Mouse (Mus musculus): ENCODE measurements around the gene Tmprss6.

Tmprss6 gene

DNA sequence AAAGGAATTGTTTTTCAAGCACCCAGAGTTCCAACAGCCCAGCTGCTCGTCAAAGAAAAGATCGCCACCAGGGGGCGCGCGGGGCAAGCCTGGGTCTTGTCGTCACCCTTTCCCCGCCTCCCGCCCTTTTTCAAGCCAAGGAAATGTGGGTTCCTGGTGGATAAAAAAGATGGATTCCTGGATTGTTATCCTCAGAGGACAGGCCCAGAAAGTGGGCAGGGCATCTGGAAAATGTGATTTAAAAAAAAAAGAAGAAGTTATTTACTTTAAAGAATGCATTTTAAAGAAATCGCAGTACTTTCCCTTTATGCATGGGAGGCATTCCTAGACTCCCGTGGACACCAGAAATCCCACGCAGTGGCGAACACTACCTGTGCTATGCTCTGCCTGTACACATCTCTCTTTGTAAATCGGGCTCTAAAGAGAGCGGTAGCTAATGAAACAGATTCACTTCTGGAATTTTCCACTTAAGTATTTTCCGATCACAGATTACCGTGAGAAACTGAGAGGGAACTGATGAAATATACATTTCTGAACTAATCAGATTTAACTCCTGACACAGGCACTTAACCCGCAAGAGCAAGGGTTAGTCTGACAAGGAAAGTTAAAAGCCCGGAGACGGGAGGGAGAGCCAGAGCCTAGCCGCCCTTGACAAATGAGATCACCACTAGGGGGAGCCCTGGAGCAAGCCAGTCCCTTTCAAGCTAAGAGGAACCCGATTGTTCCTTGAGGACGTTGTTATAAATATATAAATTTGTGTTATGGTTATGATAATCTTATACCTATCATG lies 20.5 kb downstream of the Tmprss6 start:
- DNase-seq (ENCODE audit: low spot score in 2 of 2): peak; percentile 88 to 89

DNA sequence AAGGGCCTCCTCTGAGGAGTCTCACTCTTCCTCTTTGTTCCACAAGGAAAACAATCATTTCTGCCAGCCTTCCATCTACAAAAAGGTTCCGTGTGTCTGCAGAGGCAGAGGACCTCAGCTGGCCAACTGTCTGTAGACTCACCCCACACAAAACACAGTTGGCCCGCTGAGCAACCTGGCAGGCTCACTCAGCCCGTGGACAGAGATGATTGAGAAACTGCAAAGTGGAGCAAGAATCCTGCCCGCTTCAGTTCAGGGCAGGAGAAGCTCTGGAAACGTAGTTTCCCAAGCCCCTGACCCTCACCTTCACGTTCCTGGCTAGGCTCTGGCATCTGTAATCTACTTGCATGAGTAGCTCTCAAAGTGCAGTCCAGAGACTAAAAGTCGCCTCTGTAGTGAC lies 21.3 kb downstream of the Tmprss6 start:
- DNase-seq (ENCODE audit: low spot score in 2 of 2): no peak

DNA sequence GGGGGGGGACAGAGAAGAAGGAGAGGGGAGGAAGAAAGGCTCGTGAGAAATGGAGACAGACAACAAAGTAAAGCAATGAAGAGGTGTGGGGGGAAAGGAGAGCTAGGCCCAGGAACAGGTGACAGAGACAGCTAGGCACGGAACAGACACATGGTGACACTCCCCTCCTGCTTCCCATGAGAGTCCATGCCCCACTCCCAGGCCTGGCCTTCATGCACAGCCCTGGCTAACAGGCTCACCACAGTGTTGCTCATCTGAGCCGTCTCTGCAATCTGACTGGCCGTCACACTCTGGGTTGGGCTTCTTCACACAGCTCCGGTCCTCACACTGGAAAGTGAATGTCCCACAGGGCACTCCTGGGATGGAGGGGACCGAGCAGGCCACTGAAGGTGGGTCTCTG lies 24.6 kb downstream of the Tmprss6 start:
- no peak for DNase-seq (ENCODE audit: low spot score in 2 of 2)

DNA sequence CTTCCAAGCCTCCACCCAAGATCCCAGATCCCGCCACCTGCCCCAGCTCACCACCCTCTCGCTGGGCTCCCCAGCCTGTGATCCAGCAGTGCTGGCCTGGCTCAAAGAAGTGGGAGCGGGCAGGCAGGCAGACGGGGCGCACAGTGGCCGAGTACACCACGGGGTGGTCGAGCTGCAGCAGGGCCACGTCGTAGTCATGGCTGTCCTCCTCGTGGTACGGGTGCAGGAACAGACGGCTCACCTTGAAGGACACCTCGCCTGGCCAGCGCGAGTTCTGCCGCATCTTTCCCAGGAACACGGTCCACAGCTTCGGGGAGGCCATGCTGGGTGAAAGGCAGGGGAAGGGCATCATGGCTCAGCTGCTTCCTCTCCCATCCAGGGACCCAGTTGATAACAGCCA lies 26.2 kb downstream of the Tmprss6 start:
- DNase-seq (ENCODE audit: low spot score in 2 of 2): no peak

DNA sequence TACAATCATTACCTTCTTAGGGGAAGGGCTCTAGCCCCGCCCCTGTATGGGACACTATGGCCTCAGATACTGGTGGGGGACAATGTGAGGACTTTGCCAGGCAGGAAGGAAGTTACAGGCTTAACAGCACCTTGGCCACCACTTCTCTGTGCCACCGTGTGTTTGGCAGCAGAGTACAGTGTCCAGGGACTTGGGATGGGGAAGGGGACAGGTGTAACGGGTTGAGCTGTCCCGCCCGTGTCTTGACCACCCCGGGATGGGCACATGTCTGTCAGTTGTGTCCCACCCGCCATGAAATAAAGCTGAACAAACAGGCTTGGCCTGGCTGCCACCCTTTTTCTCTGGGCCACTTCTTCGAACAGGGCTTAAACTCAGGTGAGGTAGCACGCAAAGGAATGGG lies 29.5 kb downstream of the Tmprss6 start:
- no peak for DNase-seq (ENCODE audit: low spot score in 2 of 2)

DNA sequence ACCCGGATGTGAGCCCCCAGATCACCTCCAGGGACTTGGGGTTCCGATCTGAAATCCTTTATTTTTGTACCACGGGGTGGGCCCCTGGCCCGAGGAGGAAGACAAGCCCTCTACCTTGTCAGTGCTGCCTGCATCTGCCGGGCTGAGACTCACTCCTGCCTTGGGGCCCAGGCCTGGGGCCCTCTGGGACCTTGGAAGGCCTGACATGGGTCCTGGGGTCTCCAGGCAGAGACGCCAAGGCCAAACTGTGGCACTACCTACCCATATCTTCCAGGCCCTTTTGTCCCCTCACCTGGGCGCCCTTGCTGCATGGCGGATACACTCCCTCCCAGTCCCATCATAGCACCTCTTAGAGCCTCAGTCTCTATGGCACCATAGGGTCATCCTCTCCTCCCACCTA lies 29.9 kb downstream of the Tmprss6 start:
- no peak for DNase-seq (ENCODE audit: low spot score in 2 of 2)

DNA sequence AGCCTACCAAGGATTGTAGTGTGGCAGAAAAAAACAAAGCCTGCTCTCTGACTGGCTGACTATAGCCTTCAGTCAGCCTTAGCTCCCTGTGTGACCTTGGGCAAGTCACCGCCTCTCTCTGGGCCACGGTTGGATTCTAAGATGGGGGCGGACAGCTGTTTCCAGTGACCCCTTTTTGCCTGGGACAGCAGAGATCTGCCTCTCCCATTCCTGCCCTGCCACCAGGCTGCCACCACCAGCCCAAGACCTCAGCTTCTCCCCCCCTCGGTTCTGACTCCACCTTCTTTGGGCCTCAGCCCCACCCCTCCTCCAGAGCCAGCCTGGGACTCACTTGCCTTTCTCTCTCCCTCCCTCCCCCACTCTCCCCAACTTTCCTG lies 30.4 kb downstream of the Tmprss6 start:
- DNase-seq (ENCODE audit: low spot score in 2 of 2): no peak

DNA sequence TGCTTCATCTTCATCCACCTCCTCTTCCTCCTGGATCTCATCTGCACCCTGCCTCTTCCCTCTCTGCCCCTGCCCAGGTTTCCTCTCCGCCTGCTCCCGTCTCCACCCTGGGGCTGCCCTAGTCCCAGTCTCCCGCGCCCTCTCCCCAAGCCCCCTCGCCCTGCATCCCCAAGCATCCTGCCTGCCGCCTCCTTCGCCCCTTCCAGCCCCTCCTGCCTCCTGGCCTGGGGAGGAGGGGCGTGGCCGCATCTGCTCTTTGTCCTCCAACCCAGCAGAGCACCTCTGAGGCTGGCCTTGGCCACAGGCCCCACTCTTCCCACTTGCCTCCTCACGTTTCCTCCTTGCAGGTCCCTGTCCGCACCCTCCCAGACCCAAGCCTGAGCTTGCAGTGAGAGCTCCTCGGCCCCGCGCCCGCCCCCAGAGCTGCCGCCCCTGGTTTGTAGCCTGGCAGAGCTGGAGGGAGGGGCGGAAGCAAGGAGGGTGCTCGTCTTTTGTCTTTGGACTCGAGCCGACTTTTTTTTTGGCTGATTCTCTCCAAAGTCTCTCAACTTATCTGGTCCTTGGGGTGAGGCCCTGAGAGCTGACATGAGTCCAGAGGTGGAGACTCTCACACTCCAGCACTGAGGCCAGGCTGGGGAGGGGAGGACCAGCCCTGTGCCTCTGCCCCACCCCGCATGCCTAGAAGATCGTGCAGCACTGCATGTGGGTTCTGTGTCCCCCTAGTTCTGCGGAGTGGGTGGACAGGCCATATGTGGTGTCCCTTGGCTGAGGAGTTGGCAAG lies 31.0 kb downstream of the Tmprss6 start:
- peak; percentile 76 for DNase-seq (ENCODE audit: low spot score in 2 of 2)

DNA sequence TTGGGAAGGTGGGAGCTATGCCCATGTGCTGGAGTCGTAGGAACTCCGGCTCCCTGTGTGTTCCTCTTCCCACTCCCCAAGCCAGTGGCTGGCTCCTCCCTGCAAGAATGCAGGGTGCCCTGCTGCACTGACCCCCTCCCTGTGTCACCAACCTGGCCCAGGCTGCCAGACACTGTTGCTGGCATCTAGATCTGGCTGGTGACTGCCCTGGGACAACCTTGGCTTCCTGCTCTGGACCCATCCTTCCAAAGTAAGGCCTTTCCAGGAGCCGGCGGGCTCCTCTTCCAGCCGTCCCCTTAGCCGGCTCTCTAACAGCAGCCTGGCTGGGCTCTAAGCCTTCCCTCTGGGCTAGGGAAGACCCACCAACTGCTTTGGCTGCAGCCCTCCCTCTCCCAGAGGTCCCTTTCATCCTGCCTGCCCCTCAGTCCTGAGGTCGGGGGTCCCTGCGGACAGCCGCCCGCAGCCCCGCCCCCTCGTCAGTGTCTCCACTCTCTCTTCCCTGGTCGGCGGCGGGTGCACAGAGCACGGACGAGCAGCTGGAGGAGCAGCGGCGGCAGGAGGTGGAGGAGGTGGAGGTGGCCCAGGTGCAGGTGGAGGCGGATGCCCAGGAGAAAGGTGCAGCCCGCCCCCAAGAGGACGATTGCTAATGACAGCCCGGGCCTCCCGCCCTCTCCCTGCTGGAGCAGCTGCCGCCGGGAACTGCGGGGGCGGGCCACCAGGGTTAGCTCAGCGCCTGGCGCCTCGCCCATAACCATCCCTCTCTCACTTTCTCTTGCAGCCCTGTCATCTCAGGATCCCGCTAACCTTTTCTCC lies 31.8 kb downstream of the Tmprss6 start:
- peak; percentile 91 to 93 for DNase-seq (ENCODE audit: low spot score in 2 of 2)

DNA sequence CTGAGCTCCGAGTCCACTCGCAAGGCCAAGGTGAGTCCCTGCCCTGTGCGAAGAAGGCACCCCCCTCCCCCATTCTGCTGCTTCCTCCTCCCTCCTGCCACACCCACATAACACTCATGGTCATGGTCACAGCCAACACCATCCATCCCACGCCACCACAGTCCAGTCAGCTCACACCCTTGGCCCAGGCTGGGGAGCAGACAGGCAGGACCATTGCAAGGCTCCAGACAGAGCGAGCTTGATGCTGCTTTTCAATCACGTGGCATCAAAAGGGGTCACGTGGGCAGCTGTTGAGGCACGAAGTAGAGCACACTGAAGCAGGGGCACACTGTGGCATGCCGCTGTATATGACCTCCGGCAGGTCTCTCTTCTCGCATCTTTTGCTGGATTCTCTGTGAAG lies 32.8 kb downstream of the Tmprss6 start:
- no peak for DNase-seq (ENCODE audit: low spot score in 2 of 2)

DNA sequence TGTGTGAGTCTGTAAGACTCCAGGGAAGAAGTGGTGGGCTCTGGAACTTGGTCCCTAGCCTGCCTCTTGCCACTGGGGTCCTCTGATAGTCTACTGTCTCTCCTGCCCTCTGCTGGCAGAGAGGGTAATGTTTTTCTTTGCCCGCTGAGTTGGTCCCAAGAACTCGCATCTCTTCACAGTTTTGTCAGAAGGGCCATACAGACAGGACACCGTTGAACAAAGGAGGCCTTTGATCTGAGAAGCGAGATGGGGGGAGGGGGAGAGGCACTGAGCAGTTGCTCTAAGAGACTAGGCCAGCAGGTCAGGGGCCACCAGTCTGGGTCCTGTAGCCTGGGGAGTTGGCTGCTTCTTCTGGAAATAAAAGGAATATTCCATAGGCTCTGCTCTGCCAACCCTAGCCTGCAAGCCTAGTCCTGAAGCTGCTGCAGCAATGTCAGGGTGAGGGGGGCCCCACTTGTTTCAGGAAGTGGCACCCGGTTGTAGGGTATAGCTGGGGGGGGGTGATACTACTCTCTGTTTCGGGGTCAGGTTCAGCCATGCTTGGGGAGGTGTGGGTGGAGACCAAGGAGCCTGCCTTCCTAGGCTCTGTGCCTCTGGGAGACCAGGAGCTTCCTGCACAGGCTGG lies 33.4 kb downstream of the Tmprss6 start:
- no peak for DNase-seq (ENCODE audit: low spot score in 2 of 2)

DNA sequence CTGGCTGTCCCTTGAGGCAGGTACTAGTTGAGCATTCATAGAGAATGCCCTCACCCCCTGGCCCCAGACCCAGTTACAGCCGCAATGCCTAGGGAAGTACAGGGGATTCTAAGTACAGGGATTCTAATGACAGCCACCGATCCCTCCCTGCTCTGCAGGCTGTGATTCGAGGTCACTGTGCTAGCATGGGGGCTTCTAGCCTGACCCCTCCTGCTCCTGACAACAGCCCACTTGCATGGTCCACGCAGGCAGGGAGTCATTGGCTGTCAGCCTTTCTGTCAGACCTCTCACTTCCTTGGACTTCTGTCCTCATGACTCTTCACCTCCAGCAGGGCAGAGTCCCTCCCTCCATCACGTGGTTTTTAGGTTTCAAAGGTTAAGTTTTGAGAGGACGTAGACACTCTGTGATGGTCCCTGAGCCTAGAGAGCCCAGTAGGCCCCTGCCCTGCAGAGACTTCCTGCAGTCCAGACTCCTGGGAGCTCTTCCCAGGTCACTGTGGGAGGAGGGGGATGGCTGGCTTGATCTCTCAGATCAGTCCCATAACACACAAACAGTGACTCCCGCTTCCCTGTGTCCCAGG lies 36.8 kb downstream of the Tmprss6 start:
- no peak for DNase-seq (ENCODE audit: low spot score in 2 of 2)

DNA sequence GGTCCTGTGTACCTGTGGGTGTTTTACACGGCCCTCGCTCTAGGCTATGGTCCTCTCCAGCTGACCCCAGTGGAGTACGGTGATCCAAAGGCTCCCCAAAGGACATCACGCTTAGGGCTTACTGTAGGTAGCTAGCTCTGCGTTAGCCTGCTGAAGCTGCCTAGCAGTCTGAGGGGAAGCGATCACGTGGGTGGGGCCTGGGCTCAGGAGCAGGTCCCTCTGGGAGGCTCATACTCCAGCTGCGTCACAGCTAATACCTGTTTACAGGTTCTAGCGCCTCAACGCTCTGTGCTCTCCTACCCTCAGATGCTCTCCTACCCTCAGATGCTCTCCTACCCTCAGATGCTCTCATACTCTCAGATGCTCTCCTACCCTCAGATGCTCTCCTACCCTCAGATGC lies 37.6 kb downstream of the Tmprss6 start:
- DNase-seq (ENCODE audit: low spot score in 2 of 2): no peak

DNA sequence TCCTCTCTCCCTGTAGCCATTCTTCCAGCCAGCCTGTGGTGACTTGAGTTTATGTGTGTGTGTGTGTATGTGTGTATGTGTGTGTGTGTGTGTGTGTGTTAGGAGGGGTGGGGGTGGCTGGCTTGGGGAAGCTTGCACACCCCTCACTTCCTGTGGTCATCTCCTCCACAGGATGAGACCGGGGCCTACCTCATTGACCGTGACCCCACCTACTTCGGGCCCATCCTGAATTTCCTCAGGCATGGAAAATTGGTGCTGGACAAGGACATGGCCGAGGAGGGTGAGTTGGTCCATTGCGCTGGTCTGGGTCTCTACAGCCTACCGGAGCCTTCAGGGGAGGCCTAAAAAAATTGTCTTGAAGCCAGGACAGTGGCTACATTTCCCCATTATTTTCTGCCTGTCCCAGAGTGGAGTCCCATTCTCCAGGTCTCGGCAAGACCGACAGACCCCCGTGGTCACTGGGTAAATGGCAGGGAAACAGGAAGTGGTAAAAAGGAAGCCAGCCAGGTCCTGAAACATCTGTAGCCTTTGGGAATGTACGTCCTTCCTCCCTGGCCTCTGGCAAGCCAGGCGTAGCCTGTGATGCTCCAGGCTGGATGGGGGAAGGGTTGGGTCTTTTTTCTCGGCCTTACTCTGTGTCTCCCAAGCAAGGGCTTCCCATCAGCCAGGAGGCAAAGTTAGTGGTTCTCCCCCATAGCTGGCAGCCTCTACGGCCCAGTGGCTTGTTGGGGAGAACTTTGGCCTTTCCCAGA lies 38.4 kb downstream of the Tmprss6 start:
- no peak for DNase-seq (ENCODE audit: low spot score in 2 of 2)

DNA sequence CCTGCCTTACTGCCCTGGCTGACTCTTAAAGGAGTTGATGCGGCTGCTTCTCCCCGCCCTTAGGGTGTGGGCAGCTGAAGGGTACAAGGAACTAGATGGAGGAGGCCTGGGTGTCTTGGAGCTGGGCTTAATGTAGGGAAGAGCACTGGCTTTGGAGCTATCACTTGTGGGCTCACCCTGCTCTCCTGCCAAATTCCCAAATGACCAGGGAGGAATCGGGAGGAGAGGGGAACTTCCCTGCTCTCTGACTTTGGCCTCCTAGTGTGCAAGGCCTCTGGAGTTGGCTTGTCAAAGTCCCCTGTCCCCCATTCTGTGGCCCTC lies 39.3 kb downstream of the Tmprss6 start:
- no peak for DNase-seq (ENCODE audit: low spot score in 2 of 2)

DNA sequence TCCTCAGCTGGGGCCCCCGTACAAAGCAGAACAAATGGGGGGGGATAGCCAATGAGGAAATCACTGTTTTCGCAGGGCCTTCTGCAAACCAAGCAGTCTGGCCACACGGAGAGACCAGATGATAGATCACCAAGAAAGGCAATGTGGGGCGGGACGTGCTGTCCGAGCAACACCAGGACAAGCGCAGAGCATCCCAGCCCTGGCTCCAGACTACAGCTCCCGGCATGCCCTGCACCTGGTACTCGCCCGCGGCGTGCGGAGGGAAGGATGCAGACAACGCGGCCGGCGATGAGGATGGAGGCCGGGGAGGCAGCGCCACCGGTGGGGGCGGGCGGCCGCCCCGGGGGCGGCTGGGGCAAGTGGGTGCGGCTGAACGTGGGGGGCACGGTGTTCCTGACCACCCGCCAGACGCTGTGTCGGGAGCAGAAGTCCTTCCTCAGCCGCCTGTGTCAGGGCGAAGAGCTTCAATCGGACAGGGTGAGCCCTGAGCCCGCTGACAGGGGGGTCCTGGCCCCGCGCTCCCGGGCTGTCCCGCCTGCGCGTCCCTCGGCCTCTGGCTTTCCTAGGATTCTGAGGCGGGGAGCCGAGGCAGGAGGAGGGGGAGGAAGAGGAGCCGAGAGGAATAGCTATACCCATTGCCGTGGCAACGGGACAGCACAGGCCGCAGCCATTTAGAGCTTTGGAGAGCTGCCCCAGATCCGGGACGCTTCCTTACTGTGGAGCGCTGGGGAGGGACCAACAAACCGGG lies 39.9 kb downstream of the Tmprss6 start, which contains the start of gene Kctd17:
Gene Kctd17 (plus strand): TSS at position 174 of the 748 bp plus-strand sequence.
- peak; percentile 80 to 84 for DNase-seq (ENCODE audit: low spot score in 2 of 2)

DNA sequence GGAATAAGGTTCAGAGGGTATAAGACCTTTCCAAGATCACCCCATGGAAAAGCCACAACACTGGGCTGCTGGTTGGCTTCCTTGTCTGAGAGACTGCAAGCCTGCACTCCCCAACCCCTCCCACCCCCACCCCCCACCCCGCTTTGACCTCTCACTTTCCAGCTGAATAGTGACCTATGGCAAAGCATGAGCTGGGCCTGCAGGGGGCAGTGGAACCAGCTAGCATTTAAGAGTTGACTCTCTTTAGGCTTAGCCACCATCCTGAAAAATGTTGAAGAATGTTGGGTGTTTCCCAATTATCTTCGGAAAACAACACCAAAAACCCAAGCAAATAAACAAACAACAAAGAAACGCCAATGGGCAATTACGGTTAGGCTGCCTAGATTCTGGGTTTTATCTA lies 43.2 kb downstream of the Tmprss6 start:
- DNase-seq (ENCODE audit: low spot score in 2 of 2): no peak

DNA sequence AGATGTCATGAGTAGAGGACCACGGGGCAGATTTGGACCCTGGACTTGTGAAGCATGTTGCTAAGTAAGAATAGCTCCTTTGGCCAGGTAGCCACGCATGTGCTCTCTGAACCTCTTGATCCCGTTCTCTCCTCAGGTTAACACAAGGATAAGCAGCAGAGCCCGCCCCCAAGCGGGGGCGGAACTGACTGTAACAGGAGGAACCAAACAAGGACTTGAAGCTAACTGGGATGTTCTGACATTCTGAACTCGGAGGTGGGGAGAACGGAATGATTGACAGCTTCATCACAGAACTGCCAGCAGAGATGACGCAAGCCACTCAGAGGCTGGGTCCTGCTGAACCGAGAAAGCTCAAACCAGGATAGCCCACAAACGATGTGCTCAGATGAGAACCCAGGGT lies 43.9 kb downstream of the Tmprss6 start:
- DNase-seq (ENCODE audit: low spot score in 2 of 2): no peak

DNA sequence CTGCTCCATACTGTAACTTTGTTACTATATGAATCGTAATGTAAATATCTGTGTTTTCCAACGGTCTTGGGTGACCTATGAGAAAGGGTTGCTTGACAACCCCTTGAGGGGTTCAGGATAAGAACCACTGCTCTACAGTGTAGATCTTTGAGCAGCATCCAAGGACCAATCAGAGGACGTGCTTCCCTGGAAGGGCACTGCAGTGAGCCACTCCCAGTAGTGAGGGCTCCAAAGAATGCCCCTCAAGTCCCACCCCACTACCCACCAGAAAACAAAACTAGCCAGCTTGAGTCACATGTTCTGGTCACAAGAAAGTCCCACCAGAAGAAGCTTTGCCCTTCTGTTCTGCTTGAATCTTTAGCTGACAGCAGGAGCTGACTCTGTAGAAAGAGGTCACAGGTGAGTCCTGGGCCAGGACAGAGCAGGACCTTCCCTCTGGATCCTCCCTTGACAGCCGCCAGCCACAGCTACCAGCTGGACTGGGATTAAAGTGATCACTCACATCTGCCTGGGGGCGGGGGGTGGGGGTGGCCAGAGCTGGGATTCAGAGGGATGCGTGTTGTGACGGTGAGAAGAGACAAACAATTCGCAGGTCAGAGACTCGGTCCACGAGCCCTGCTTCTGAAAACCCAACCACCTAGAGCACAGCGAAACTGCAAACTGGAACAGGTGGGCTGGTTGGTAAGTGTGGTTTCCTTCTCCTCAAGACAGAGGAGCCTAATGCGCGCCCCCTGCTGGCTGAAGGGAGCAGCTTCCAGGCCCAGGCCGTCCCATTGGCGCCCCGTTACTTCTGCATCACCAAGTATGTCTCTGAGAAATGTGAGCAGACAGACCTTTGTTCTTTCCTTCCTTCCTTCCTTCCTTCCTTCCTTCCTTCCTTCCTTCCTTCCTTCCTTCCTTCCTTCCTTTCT lies 46.1 kb downstream of the Tmprss6 start:
- DNase-seq (ENCODE audit: low spot score in 2 of 2): peak; percentile 68 to 69
